Mouse (Mus musculus) urinary bladder, postnatal 36 days (tissue): Measurements from ENCODE around the gene Atp8b4.
A peak's percentile ranks its signal among the peaks of the same experiment; 100 is the strongest.

Experiments used
- DNase-seq, 2 experiments: peaks; one replicate each; pipeline ENCODE4 v3.0.0; 2022; ENCODE audit warnings: low spot score in 2 of 2, mixed read lengths in 1 of 2

Atp8b4 gene

DNA sequence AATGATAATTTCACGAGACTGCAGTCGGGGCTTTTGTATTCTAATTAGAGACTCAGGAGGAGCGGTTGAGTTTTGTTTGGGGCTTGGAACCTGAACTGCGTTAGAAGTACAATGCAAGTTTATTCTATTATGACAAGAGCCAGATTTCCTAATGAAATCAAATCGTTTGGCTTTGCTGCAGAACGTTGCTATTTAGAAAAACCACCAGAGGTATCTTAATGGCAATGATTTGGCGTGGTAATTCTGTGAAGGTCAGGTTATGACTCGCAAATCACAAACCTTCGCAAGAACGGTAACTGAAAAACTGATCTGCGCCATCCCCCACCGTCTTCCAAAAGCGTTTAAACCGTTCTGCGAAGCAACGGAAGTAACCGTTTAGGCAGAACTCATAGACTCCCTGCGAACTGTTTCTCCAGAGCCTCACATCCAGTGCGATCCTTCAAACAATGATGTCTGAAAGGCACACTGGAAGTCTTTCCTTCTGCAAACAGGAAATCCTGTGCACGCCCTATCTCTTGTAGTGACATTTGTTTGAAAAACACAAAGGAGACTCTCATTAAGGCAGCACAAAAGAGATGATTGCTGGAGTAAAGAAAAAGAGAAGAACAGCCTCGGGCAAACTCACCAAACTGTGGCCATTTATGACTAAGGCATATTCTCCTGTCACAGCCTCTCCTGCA lies 139.2 kb downstream of the Atp8b4 start:
- no peak for DNase-seq

DNA sequence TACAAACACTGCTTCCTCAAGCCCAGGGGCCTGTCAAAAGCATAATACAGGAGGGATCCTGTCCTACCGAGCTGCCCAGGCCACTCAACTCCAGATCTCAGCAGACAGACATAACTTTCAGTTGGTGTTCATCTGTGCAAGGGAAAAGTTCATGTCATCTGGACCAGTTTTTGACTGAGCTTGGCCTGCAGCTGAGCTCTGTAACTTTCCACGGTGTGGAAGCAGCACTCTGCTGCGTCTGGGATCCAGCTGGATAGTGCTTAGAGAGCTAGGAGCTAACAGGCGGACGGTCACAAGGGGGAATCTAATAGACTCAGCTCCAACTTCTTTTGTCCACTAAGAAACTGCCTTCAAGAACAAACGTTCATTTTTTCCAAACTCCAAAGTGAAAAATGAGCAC lies 139.8 kb downstream of the Atp8b4 start:
- peak; percentile 37 to 38 for DNase-seq

DNA sequence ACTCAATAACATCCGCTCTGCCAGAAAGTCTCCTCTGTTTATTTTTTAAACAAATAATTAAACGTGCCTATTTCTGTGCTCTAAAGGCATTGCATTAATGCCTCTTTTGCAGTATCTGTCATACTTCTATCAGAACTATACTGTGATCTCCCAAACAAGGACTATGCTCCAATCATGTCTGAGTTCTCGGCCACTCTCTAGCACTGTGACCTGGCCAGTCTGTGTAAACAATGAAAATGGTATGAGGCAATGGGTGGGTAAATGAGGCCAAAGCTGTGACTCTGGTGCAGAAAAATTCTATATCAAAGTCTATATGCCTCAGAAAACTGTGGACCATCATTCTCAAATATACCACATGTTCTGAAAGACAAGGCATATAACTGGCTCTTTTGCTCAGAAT lies 140.5 kb downstream of the Atp8b4 start:
- no peak for DNase-seq

DNA sequence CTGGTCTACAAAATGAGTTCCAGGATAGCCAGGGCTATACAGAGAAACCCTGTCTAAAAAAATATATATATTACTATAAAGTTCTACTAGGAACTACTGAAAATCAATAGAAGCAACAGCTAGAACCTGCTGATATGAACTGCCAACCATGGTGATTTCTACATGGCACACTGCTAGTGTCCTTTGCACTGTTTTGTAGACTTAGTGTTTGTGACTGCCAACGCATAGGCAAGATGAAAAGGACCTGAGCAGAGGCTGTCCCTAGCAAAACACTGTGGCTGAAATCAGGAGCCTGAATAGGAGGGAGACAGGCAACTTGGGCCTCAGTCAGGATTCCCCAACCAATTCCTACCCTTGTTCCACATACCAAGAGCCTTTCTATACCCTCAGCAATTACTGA lies 141.2 kb downstream of the Atp8b4 start:
- DNase-seq, result no peak

DNA sequence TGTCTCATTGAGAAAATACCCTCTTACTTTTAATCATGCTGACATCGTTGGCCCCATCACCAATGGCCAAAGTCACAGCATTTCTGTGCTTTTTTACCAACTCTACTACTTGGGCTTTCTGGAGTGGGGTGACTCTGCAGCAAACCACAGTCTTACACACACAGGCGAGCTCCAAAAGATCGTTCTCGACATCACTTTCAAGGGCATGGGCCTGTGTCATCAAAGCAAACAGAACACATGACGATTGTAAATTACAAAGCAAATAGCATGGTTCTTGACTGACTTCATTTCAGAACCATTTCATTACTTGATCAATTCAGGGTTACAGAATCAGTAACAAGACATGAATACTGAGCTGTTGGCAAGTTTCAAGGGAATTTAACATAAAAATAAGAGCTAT lies 141.7 kb downstream of the Atp8b4 start:
- DNase-seq, result no peak

DNA sequence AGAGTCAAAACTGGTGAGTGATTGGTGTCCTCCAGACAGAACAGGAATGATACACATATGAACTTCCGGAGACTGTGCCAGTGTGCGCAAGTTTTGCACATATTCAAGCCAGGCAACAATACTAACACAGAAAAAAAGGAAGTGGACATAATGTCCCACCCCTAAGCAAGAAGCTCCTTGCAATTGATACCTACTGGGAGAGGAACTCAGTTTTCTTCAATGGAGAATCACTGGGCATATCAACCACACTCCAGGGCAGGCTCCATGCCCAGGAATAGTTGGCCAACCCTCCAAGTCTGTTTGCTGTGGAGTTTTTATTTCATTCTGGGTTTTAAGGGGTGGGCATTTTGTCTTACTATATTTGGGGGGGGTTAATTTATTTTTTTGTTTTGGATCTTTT lies 145.2 kb downstream of the Atp8b4 start:
- no peak for DNase-seq

DNA sequence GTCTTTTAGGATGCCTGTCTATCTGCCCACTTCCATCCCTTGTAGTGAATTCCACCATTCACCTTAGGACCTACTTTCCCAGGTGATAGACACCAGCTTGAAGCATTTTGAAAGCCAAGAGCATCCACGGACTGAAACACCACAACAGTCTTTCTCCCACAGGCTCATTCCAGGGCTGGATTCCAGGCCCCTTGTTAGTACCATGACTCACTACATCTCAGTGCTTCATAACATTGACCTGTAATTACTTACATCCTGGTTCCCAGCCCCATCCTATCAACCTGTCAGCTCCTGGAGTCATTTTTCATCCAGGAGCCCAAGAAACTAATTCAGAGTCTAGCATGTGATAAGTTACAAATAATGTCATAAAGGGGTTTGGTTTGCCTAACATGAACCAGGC lies 148.7 kb downstream of the Atp8b4 start:
- DNase-seq, result no peak

DNA sequence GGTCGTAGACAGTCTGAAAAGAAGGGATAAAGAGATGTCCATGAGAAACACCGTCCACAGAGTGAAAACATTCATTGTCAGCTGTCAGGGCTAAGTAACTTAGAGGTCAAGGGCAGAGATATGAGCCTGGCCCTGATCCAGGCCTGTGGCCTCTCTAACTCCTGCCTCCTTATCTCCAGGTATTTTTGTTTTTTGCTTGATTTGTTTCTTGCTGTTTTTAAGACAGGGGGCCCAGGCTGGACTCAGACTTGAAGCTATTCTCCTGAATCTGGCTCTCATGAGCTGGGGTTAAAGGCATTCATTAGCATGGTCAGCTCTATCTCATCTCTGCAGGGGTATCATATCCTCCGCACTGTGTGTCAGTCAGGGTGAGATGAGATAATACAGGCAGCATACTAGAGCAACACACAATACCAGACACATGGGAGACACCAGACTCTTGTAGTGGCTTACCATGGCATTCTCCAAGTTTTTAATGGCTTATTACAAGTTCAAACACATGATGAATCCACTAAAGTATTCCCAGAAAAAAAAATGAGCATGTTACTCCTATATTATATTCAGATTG lies 157.4 kb downstream of the Atp8b4 start:
- no peak for DNase-seq

DNA sequence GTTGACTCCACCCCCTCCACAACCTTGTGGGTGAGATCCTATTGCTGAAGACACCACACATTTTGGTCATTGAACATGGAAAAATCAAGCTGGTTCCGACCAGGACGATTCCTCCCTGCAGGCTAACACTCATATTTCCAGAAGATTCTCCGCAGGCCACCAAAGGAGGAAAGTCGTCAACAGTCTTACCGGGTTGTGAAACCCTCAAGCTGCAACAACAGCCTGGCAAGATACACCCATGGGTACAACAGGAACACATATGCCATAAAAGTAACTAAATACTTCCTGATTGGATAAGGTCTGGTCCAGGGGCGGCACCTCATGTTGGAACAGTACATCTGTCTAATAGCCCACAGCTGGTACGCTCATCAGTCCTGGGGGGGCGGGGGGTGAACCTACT lies 159.0 kb downstream of the Atp8b4 start:
- DNase-seq, result no peak

DNA sequence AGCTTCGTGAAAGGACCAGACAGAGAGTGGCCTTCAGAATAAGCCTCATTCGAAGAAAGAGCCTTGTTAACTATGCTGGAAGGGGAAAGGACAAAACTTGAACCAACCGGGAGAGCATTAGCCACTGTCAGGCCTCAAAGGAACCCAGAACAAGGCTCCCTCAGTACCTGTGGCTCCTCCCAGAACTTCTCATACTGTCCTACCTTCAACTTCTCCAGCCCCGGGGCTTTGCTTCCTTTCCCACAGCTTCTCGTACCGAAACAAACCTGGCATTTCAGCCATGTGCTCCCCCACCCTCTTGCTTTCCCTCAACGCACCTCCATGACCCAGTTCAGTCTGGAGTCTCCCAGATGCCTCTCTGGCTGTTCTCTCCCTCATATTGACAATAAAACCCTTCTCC lies 160.3 kb downstream of the Atp8b4 start:
- no peak for DNase-seq

DNA sequence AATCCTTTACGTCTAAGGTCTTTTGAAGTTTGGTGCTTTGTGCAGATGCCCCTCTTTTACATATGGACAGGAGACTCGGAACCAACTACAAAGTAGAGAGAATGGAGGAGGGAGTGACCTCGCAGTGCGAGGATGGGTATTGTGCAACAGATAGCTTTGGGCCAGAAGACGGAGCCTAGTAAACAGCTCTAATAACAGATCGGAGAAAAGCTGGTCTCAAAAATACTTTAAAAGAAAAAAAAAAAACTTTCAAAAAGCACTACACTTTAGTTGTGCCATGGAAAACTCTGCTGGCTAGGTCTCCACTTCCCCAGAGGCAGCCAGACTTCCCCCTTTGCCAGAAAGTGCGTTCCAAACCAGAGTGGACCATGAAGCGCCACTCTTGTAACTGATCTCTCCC lies 161.0 kb downstream of the Atp8b4 start:
- DNase-seq, result peak in 1 of 2 experiments; percentile 28

DNA sequence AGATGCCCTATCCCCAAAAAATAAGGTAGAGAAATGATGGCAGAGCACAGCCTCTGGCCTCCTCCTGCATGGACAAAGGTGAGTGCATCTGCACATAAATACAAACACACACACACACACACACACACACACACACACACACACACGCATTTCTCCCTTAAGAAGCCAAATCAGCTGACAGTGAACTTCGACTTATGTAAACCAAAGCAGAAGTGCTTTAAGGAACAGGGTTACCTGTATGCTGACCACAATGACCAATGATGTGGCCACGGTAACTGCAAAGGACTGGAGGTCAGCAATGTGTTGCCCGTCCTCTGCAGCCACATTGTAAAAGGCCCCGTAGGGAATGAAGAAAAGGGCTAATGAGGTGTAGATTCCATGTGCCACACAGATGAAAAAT lies 163.3 kb downstream of the Atp8b4 start:
- no peak for DNase-seq

DNA sequence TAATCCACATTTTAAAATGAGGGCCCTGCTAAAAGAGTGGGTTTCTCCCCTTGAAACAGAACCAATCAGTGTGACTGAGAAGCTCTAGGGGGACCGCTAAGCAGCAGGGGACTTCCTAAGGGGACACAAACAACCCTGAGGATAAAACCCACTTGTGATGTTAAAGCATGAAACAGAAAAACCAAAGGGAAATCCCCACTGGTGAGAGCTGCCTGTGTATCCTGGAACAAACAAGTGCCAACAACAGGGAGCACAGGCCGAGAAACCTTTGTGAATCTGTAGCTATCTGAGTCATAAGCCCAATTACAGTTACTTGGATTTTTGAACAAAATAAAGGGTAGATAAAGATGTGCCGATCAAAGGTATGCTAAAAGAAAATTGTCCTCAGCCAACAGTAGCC lies 168.7 kb downstream of the Atp8b4 start:
- DNase-seq, result no peak

DNA sequence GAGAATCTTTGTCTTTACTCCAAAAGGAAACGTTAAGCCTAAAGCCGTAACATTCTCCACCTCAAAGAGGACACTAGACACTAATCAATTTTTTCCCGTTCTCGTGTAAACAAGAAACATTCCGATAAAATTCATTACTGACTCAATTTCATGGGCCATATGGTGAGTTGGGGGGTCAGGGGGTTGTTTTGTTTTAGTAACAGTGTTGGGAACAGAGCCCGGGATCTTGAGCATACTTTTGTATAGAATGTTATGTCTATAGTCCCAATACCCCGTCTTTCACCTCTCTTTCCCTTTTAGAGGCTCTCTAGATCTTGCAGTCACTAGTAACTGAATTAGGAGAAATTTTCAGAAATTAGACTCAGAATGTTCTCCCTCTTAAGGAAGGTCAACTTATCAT lies 177.3 kb downstream of the Atp8b4 start:
- DNase-seq, result no peak

DNA sequence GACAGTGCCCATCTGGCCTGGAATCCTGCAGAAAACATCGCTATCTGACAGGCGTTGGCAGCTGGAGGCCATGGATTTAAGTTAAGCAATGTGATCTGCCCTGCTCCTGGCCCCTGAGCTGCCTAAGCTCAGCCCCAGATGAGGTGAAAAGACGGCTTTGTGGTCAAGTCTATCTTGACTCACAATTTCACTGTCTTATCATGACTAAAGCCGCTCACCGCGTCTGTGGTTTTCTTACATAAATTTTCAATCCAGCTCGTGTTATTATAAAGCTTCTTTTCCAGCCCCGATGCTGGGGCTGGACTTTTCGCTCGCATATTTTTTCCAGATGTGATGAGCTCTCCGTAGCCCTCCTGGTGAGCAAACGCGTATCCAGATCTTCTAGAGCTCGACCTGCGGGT lies 177.8 kb downstream of the Atp8b4 start:
- DNase-seq, result no peak

DNA sequence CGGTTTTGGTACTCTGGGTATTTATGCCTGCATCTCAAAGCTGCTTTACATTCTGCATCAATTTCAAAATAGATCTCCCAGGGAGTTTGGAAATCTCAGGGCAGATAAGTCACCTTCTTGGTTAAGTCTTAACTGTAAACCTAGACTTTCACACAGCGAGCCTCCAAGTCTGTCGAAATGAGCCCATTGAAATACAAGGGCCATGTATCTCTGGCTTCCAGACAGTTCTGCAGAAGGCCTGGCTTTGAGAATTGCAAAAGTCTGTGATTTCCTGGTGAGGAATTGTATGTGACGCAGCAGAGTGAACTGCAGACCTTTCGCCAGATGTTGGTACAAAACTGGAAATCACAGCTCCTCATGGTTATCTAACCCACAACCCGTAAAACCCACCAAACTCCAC lies 182.4 kb downstream of the Atp8b4 start:
- DNase-seq, result no peak

DNA sequence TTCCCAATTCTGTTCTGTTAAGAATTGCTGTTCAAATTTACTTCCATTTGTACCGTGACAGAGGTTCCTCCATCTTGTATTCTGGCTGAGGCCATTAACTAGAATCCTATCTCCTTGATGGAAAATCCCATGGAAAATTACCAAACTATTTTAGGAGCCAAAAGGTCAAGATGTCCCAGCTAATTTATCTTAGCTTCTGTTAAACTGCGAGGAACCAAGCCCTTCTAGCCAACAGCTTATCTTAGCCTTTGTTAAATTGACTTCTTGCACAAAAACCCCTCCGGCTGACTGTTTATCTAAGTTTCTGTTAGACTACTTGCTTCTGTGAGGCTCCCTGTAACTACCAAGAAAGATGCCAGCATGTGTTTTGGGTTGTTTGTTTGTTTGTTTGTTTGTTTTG lies 183.5 kb downstream of the Atp8b4 start:
- DNase-seq, result no peak

DNA sequence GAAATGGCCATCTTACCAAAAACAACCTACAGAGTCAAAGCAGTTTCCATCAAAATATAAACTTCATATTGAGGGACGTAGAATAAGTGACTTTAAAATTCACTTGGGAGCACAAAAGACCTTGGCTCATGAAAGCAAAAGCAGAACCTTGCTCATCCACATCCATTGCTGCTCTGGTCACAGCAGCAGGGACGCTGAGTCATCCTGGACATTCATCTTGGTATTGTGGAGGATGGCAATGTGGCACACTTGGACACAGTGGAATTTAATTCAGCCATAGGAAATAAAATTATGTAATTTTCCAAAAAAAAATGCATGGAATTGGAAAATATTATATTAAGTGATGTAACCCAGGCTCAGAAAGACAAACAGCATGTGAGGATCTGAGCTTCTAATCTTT lies 184.1 kb downstream of the Atp8b4 start:
- no peak for DNase-seq

DNA sequence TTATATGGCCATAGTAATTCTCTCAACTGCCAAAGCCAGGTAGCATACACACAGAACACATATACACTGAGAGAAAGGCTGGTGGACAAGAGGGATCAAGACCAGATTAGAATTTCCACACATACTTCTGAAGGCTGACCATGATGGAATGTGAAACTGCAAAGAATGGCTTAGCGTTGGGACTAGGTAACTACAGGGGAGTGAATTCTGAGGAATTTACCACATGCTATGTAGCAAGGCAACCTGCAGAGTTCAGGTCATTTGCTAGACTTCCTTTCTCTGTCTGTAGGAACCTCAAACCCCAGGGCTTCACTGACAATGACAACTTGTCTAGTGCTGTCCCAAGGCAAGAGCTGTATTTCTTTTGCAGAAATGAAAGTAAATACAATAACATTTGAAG lies 189.4 kb downstream of the Atp8b4 start:
- DNase-seq, result no peak

DNA sequence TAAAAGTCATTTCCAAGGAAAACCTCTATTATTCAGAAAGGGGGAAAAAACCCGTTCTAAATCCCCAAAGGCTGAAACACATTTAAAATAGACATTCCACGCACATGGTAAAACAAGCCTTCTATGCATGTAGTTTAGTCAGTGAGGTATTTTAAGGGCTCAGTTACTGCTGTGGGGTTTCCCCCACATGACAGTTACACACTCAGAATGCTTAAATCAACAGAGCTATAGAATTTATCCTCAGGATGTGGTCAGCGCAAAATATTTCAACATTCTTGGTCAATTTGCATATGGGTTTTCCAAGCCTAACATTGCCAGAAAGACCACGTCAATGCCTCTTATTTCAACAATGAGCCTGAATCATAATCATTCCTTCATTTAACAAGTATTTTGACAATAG lies 190.5 kb downstream of the Atp8b4 start:
- no peak for DNase-seq

DNA sequence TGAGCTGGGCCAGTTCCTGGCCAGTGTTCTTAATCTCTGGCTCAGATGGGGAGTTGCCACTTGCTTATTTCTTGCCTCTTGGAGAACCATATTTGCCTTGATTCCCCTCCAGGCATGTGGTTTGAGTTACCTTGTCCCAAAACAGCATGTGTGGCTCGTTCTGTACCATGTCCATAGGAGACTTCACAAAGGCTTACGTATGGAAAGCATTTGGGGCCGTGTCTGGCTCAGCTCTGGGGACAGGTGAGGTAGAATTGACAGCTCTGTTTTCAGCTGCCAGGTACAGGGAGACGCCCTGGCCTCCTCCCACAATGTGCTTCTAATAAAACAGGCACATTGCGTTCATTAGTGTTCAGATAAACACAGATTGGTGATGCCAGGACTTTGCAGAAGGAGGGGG lies 195.9 kb downstream of the Atp8b4 start:
- no peak for DNase-seq

DNA sequence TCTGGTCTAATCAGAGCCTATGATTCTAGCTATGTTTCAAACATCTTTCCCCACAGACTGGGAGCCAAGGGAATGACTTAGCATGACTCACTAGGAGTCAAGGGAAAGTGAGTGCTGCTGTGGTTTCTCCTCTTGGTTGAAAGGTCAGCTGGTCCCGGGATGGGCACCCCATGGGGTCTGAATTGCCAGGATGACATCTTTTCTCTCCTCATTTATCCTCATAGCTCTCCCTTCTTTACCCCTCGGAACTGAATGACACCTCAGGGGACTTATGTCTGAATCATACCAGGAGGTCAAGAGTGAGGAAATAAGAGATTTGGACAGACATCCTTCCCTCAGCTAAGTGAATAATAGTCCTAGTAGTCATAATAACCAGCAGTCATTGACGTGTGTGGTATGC lies 197.2 kb downstream of the Atp8b4 start:
- DNase-seq, result no peak

DNA sequence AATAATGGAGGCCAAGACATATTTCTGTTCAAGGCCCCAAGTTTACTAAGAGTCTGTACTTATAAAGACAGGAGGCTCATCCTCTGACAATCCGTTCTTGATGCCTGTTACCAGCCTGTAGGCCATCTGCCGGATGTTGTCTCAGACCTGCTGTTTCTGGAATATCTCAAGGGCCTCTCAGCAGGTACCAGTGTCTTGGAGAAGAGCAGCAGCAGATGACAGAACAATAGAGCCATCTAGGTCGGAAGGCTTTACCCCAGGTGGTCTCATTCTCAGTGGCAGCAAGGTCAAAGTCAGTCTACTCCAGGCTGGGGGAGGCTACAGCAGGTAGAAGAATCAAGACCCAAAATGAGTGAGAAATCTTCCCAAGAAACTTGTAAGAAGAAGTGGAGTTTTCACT lies 198.1 kb downstream of the Atp8b4 start:
- DNase-seq, result no peak

DNA sequence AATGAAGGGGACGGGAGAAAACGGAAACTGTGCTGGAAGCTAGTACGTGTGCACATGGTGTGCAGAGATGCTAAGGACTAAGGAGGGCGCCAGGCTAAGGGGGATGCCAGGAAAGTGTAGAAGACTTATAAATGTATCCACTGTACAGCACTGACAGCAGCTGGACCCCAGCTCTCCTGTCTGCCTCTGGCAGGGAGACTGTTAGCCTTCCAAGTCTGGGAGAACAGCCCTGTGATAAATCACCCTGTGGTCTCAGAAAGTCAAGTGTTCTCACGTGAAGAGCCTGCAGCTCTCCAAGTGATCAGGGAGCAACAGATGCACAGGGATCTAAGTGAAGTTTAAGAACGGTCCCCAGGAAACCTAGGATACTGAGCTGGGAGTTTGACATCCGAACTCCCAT lies 209.8 kb downstream of the Atp8b4 start:
- no peak for DNase-seq
